Mouse (Mus musculus) spleen, adult 12 weeks (tissue): Measurements from ENCODE around the gene Gda.
A peak's percentile ranks its signal among the peaks of the same experiment; 100 is the strongest.

ENCODE experiments used
- DNase-seq: peaks from one replicate; pipeline ENCODE4 v3.0.0; 2022; ENCODE audit warnings: low spot score

Gda gene

DNA sequence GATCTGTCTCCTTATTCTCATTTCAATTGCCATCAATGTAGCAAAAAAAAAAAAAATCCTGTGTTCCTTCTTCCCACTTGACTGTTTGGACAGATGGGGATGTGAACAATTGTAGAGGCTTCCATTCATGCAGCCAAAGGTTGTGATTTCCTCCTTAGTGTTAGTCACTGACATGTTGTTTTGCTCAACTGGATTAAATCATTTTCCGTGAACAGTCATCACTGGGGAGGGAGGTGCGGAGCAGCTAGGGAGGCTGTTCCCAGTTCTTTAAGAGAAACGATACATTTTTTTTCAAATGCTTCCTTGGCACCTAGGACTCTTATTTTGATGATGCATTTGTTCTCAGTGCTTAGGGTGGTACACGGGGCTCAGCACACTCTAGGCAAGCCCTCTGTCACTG lies 15.8 kb downstream of the Gda start:
- no peak for DNase-seq

DNA sequence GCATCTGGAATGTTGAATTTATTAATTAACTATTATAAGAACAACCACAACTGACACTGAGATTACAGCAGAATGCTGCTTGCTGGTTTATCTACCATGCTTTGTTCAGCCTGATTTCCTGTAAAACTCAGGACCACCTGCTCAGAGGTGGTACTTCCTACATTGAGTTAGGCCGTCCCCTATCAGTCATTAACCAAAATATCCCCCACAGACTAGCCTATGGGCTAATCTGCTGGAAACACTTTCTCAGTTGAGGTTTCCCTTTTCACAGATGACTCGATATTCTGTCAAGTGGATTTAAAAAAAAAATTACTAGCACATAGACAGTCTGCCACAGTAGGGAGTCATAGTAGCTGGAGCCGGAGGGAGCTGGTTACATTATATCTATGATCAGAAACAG lies 31.5 kb downstream of the Gda start:
- no peak for DNase-seq

DNA sequence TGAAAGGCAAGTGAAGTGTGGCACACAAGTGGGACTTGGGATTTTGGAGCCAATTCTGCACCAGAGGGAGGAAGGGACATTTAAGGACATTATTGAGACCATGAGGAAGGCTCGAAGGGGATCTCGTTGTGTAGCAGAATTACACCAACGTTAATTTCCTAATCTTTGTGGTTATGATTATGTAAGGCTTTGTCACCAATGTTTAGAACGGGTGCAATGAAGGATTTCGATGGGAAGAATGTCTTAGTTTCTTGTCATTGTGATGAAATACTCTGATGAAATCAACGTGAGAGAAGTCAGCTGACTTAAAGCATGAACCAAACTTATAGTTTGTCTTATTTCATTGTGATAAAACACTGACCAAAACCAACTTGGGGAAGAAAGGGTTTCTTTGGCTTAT lies 32.4 kb downstream of the Gda start:
- DNase-seq = no peak

DNA sequence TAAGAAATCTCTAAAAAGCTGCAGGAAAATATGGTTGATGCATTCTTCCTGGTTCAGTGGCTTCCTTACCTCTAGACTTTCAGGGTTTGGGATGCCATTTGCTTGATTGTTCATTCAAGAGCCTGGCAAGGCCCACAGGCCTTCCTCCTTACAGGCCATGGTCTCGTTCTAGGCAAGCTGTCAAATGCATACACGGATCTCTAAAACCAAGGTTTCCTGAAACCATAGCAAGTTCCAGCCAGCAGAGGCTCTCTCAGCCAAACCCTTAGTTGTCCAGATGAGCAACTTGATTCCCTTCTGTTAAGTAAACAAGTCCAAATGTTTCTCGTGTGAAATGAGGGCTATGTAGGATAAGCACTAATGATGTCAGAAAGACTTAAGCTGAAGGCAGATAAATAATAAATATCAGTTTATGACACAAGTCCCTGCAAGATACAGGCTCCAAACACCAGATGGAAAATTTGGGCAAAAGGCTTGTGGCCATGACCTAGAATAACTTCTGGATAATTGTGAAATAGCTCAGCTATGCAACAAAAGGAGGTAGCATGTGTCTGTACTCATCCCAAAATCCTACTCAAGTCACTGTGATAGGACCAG lies 34.0 kb downstream of the Gda start:
- peak; percentile 26 for DNase-seq

DNA sequence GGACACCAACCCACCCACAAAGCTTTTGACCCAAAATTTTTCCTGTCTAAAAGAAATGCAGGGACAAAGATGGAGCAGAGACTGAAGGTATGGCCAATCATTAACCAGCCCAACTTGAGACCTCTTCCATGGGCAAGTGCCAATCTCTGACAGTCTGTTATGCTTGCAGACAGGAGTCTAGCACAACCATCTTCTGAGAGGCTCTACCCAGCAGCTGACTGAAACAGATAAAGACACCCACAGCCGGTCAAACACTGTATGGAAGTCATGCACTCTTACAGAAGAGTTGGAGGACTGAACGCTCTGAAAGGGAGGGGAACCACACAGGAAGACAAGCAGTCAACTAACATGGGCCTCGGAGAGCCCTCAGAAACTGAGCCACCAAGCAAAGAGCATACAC lies 36.7 kb downstream of the Gda start:
- peak; percentile 47 for DNase-seq

DNA sequence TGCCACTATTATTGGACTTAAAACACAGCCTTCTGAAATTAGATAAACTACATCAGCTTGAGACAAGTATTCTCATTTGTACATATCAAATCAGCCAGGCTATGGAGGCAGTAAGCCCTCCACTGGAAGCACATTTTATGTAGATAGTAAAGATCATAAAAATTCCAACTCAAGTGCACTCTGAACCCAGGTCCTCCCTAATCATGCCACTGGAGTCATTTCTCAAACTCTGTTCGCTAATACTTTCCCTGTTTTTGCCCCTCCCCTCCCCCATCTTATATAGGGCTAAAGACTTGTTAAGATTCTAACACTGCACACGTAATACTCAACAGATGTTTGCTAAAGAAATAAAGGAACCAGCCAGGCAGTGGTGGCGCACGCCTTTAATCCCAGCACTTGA lies 39.9 kb downstream of the Gda start:
- DNase-seq = no peak

DNA sequence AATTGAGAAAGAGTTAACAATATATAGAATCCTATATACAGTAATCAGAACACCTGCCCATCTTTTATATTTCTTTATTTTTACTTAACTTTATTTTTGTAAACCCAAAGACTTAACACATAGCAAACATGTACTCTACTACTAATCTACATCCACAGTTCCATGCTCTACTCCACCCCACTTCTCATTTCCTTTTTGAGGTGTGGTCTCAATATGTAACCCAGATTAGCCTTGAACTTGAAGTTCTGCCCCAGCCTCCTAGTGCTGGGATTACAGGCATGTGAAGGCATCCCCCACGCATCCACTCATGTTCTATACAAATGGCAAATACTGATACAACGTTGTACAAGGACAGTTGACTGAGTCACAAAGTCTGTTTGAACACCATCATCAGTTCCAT lies 40.4 kb downstream of the Gda start:
- no peak for DNase-seq

DNA sequence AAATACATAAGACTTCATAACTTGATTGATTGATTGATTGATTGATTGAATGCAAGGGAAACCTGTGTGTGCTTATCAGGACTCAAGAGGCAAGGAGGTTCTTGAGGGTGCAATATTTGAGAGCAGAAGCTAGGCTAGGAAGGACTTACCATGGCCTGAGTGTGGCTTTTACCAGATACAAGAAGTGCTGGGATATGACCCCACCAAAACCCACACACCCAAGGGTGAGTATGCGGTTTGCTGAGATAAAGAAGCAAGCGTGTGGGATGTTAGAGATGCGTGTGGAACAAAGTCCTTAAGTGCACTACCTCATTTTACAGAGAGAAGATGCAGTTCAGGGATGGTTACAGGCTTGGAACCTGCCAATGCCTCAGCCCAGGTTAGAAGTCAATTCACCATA lies 41.0 kb downstream of the Gda start:
- peak; percentile 31 for DNase-seq

DNA sequence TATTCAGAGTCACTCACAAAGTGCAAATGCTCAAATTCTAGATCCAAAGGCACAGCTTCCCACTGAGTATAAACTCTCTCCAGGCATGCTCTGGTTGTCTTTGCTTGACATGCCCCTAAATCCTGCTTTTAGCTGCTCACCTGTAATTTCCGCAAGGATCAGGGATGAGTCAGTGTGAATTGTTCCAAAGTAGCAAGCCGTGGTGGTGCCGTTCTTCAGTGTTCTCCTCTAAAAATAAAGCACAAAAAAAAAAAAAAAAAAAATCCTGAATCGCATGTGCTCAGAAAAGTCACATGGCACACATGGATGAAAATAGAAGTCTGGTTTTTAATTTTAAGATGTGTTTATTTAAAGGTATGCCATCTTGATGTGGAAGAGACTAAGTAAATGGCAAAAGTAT lies 47.9 kb downstream of the Gda start:
- DNase-seq = no peak

DNA sequence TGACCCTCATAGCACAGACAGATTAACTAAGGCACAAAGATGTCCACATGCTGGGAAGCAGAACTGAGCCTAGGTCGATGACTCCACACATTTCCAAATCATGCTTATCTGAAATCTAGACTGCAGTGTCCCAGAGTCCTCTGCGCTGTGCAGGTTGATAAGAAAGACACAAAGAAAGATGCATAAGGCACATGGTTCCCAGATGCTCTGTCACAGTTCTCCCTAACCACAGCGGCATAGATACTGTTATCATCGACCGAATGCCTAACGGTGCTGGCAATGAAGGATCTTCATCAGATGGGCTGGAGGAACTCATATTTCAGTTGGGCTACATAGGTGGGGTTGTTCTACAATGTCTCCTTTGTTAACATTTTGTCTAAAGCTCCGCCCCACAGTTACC lies 49.5 kb downstream of the Gda start:
- DNase-seq = no peak

DNA sequence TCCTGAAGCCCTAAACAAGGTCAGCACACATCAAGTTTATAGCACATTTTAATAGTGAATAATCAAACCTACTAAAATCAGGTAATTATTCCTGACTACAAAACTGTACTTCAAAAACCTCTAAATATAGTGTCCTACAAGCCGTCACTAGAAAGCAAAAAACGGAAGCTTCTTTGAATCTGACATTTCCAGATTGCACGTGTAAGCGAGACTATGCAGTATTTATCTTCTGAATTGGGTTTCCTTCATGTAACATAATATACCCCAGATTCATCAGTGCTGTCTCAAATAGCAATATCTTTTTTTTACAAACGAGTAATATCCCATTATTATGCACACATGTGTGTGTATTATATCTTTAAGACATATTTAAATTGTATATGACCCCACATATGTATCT lies 54.8 kb downstream of the Gda start:
- no peak for DNase-seq

DNA sequence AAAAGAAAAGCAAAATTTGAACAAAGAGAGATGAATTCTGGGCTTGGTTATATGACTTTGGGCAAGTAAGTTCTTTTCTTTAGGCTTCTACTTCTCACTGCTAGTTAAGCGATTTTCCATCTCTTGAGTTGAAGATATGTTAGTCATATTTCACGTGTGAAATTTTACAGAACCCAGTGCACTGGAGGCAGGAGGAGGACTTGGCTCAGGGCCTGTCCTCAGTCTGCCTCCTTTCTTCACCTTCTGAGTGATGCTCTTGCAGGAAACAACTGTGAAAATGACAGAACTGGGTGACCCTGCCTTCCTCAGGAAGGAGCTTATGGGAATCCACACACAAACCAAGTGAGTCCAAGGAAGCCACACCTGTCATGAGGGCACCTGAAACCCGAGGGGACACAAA lies 57.9 kb downstream of the Gda start:
- no peak for DNase-seq

DNA sequence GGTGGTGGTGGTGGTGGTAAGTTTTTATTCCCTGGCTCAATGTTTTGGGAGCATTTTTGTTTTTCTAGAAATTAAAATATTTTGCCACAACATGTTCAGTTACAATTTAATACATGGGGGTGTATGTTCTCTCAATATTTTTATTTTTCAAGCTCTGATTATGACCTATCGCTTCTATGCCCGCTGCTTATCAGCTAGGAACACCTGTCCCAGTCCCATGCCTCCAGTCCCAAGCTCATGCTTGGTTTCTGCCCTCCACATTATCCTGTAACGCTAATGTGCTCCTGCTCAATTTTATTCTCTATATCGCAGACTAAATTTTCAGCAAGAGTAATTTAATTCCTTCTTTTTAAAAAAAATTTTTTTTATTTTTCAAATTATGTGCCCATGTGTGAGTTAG lies 64.1 kb downstream of the Gda start:
- DNase-seq = no peak

DNA sequence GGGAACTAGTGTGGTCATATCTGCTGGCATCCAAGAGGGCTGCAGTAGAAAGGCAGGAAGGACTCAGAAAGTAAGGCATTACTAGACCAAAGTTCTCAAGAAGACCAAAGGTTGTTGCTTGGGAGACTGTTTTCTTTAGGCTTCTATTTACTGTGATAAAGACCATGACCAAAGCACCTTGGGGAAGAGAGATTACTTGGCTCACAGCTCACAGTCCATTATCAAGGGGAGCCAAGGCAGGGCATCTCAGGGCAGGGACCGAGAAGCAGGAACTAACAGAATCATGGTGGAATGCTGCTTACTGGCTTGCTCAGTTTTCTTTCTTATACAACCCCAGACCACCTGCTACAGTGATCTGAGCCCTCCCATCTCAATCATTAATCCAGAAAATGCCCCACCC lies 65.9 kb downstream of the Gda start:
- DNase-seq = peak; percentile 64

DNA sequence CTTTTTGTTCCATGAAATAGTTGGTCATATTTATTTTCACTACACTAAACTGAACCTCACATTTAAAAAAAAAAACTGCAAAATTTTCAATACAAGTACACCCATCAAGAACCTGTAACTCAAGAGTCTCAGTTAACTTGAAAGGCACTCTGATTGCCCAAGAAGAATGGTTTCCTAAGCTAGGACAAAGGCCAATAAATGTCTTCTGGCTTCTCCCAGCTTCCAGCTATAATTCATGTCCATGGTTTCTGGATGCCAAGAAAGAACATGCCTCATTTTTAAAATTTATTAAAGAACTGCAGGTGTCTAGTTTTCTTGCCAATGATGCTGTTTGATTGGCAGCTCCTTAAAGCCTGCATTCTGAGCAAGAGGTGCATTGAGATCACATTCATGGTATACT lies 75.3 kb downstream of the Gda start:
- DNase-seq = no peak

DNA sequence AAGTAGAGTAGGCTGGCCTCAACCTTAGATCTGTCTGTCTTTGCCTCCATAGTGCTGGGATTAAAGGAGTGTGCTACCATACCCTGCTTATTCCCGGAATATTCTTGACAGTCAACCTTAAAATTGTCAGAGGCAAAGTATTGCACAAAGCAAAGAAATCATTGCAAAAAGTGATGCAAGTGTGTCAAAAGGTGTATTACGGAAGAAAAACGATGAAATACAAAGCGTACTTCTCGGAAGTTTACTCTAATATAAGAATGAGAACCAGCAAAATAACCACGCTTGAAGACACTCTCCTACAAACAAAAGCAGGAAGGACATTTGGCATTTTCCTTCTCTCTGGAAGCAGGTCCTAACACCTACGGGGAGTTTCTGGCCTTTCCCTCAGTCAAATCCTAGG lies 76.9 kb downstream of the Gda start:
- DNase-seq = no peak

DNA sequence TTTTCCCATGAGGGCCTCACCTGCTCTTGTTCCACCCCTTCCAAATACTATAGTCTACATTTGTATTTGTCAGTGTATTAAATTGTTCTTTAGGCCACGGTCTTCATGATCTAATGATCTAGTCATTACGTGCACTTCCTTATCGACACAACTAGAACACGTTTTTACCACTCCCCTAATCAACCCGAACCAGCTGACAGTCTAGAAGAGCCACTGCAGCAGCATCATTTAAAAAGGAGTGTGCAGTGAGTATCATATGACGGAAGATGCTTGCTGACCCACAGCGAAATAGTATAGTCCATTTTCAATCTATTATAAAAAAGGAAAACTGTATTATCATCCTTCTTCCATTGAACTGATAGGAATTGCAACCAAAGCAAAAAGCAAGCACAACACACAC lies 82.3 kb downstream of the Gda start:
- DNase-seq = no peak

DNA sequence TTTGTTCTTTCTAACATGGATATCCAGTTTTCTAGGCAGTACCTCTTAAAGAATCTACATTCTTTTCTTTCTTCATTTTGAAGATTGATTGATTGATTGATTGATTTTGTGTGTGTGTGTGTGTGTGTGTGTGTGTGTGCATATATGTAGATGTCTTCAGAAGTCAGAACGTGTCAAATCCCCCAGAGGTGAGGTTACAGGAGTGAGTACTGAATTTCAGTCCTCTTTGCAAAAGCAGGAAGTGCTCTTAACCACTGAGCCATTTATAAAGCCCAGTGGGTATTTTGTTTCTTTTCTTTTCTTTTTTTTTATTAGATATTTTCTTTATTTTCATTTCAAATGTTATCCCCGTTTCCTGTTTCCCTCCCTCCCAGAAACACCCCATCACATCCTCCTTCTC lies 86.4 kb downstream of the Gda start:
- no peak for DNase-seq

DNA sequence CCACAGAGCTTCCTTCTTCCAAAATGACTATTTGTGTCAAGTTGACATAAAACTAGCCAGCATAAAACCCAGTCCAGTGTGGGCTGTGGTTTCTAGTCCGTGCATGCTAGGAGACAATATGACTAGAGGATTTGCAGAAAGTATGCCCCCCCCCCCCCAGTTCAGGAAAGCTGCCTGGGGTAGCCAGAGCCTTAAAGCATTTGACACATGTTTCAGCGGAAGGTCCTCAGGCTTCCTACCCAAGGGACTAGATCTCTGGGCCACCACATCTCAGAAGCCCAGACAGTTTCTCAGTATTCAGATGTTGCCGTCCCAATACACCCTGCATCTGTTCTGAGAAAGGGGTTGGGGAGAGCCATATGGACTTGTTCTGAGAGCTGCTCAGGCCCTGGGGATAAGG lies 89.0 kb downstream of the Gda start:
- DNase-seq = no peak

DNA sequence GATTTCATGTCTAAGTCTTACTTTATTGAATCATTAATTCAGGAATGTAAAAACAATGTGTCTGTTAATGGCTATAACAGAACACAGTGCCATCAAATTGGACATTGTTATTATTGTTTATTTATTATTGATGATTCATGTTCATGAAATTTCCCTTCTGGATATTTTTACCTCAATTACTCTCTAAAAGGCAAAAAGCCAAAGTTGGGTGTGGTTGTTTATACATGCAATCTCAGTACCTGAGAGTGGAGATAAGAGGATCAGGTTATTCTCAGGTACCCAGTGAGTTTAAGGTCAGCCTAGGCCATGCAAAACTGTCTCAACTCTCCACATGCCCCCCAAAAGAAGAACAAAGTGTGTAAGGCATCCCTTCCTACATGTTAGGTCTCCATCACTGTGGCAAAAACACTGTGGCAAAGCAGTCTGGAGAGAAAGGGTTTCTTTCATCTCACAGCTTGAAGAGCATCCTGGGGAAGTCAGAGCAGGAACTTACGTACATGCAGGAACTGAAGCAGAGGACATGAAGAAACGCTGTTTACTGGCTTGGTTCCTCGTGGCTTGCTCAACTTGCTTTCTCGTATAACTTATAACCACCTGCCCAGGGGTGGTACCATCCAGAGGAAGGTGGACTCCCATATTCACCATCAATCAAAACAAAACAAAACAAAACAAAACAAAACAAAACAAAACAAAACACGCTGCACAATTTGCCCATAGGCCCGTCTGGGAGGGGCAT lies 89.6 kb downstream of the Gda start:
- DNase-seq = no peak

DNA sequence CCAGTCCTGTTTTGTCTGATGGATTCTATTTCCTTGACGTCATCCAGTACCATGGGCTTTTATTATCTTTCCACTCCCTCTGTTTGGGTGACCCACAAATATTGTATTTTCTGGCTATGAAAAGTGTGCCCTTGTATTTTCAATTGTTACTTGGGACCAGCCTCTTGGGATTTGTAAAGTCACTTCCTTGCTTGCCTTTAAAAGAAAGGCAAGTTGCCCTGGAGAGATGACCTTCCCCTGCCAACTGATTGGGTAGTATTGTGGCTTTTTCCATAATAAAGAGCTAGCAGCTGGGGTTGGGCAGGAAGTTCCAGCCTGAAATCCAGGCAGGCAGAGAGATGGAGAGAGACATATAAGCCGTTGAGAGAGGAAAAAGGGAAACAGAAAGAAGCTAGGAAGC lies 91.5 kb downstream of the Gda start:
- DNase-seq = no peak

DNA sequence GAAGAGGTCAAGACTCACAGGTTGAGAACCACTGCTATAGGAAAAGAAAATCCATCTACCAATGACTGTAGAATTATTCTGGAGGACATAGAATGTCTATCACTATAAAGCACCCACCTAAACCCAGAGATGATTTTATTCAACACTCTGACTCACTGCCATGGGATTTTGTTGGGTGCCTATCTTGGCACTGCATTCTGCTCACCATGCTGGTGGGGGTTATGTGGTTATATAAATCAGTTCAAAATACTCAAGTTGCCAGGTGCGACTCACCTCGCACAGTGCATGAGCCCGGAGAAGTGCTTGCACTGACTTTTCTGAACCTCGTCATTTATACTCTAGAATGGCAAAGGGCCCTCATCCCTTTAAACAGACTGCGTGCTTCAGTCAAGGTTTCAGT lies 94.0 kb downstream of the Gda start:
- DNase-seq = no peak

DNA sequence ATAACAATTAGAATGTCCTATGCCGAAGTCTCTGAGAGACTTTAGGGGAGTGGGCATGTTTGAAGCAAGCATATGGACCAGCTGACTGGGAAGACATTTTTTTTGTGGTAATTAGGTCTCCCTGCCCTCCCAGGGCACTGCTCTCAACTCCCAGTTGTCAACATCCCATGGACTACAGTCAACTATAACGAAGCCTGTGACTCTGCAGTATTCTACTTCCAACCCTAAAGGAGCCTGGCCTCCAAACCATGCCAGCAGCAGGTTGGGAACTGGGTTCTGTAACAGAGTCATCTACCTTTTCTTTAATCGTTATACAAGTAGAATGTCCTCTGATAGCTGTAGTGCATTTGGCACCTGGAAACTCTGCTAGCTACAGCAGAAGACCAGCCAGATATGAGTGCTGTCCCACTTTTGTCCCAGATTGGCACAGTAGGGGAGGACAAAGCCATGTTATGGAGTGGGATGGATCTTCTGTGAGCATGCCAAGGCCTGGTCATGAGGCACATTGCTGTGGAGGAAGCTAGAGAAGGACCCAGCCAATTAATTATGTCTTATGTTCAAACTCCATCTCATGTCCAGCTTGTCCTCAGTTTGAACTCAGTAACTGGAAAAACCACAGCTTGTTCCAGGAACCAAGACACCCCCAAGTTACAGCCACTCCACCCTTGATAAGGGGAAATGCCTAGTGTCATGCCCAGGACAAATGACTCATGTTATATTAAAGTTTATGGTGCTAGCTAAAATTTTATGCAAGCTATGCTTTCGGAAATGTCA lies 96.6 kb downstream of the Gda start:
- DNase-seq = peak; percentile 37
